In the genomic region with DNA sequence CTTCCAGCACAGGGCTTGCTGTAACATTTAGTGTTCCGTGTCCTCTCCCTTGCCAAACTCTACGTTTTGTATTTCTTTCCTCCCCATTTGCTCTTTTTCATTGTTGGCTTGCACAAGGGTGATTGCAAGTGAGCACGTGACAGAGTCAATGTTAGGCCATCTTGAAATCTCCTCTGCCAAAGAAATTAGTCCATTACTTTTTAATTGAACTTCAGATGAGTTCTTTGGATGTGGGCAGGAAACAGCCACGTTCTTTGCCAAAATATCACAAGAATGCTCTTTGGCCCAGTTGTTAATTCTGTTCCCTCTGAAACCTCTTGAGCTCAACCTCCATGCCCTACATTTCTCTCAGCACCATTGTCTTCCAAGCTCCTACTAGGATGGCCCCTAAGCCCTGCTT, we compare ENCODE assay signal across 27 mouse cellular contexts.
"Had no signal": no experiment of that assay in that cellular context is flagged by ENCODE, and none has a peak within 500 bp of the region (broad histone marks: within the 10 kb centered on the region; RNA-seq: fewer than 3 reads in every experiment).

No protein-coding gene starts in this region.

- H3K9ac ChIP-seq: embryonic facial prominence, embryonic 12.5 days; embryonic facial prominence, embryonic 13.5 days; embryonic facial prominence, embryonic 15.5 days; forebrain, embryonic 12.5 days; forebrain, embryonic 13.5 days; forebrain, embryonic 15.5 days; forebrain, postnatal 0 days had no signal

- ATAC-seq: forebrain, embryonic 13.5 days; forebrain, embryonic 14.5 days; forebrain, embryonic 15.5 days; forebrain, embryonic 16.5 days; forebrain, postnatal 0 days had no signal

- DNase-seq: cerebellum, adult 8-10 months; cerebellum, adult 9-10 months; cerebellum, adult 9-11 months; cerebellum, postnatal 10 days; cerebellum, postnatal 14 days; cerebellum, postnatal 25 days; cerebellum, postnatal 36 days; embryo, embryonic 11 days; forebrain, postnatal 0 days; gastrocnemius, adult 2 months; gastrocnemius, postnatal 10 days; gastrocnemius, postnatal 14 days; gastrocnemius, postnatal 25 days; gastrocnemius, postnatal 36 days; heart, adult 18-20 months; heart, adult 2 months had no signal

- H3K9me3 ChIP-seq: embryonic facial prominence, embryonic 10.5 days; embryonic facial prominence, embryonic 12.5 days; embryonic facial prominence, embryonic 13.5 days; embryonic facial prominence, embryonic 15.5 days; forebrain, embryonic 10.5 days; forebrain, embryonic 12.5 days; forebrain, embryonic 13.5 days; forebrain, embryonic 15.5 days had no signal

- H3K27me3 ChIP-seq: embryonic facial prominence, embryonic 12.5 days; embryonic facial prominence, embryonic 15.5 days; forebrain, embryonic 13.5 days; forebrain, embryonic 15.5 days had no signal

- H3K4me2 ChIP-seq: embryonic facial prominence, embryonic 12.5 days; embryonic facial prominence, embryonic 13.5 days; embryonic facial prominence, embryonic 15.5 days; forebrain, embryonic 12.5 days; forebrain, embryonic 13.5 days; forebrain, embryonic 15.5 days had no signal

- H3K27ac ChIP-seq: embryonic facial prominence, embryonic 10.5 days; embryonic facial prominence, embryonic 12.5 days; embryonic facial prominence, embryonic 13.5 days; embryonic facial prominence, embryonic 15.5 days; forebrain, embryonic 10.5 days; forebrain, embryonic 12.5 days; forebrain, embryonic 13.5 days; forebrain, embryonic 15.5 days; gastrocnemius, adult 2 months; heart, adult 2 months had no signal

- H3K36me3 ChIP-seq: embryonic facial prominence, embryonic 10.5 days; embryonic facial prominence, embryonic 12.5 days; embryonic facial prominence, embryonic 13.5 days; embryonic facial prominence, embryonic 15.5 days; forebrain, embryonic 10.5 days; forebrain, embryonic 12.5 days; forebrain, embryonic 15.5 days had no signal

- H3K4me3 ChIP-seq: embryonic facial prominence, embryonic 10.5 days; embryonic facial prominence, embryonic 12.5 days; embryonic facial prominence, embryonic 13.5 days; embryonic facial prominence, embryonic 15.5 days; erythroblast, embryonic 14.5 days; forebrain, embryonic 10.5 days; forebrain, embryonic 12.5 days; forebrain, embryonic 13.5 days; forebrain, embryonic 15.5 days; gastrocnemius, adult 2 months; heart, adult 2 months had no signal
